Mouse (Mus musculus): ENCODE measurements around the gene Samhd1. TPM values are rescaled to one million over a fixed set of nuclear protein-coding genes. Genes with fewer than 3 reads are reported as not detected.
A peak's percentile ranks its signal among the peaks of the same experiment; 100 is the strongest.

Samhd1 gene
- polyA plus RNA-seq, 1 experiment from 2014 or later, result 24.9 TPM

DNA sequence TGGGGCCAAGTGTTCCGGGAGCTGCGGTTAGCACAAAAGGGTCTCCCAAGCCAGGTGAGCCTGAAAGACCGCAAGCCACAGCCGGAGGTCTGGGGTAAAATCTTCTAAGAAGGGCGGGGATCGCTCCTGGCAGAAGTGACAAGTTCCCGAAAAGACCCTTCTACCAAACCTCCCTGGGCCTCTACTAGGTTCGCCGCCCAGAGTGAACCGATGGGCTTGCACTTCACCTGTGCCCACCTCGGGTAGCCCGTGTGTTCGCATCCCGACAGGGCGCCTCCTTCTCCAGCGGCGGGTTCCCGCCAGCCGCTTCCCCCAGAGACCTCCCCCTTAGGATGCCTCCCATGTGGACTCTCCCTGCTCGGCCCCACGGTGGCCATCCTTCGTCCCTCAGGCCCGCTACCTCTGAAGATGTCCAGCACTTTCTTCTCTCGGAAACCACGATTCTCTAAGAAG, 560 bp downstream of the Samhd1 start:
- peak overlapping the region; percentile 88 for H3K4me3 ChIP-seq
- under 1% methylated on average over 25 of the region's 25 CpGs for WGBS (ENCODE audit: insufficient replicate concordance)
- H3K36me3 ChIP-seq, result 0 out of 2 replicates have a peak, but pooled peaks cover 1% of the 10 kb centered on the region
- H3K9ac ChIP-seq, result peak overlapping the region; percentile 88
- peak overlapping the region; percentile 94 for H3K27ac ChIP-seq
- no peaks in the 10 kb centered on the region for H3K27me3 ChIP-seq (replicated peaks)
- peak; percentile 55 for ATAC-seq
- H3K4me1 ChIP-seq, result peaks cover 56% of the 10 kb centered on the region
- no peaks in the 10 kb centered on the region for H3K9me3 ChIP-seq (replicated peaks)
- peak overlapping the region; percentile 91 for H3K4me2 ChIP-seq

DNA sequence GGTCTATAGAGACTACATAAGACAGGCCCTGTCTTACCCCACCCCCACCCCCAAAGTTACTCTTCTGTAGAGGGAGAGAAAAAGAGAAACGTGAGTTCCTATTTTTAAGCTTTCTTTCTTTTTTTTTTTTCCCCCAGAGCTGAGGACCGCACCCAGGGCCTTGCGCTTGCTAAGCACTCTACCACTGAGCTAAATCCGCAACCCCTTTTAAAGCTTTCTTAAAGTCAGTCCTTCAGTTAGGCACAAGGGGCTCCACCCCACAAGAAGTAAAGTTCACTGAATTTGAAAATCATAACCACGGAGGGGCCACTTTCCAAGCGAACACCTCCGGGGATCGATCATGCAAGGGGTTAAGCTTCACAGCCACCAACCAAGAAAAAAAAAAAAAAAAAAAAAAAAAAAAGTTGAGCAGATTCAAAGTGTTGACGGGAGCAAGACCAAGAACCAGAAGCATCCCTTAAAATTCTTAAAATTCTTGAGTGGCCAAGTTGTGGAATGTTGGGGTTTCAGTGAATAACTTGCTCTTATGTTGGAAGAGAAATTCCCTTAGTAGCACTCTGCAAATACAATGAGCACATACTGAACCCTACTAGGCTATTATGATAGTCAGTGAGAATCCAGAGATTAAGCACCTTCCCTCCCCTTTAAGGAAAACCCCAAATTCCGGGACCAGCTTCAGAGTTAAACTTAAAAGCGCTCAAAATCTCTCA, 1.1 kb downstream of the Samhd1 start:
- Histone ChIP-seq H3K27ac (peak overlapping the region; percentile 94), H3K27me3 (replicated peaks) (no peaks in the 10 kb centered on the region), H3K4me1 (peaks cover 51% of the 10 kb centered on the region), H3K4me3 (peak overlapping the region; percentile 88), H3K9me3 (replicated peaks) (no peaks in the 10 kb centered on the region), H3K36me3 (0 out of 2 replicates have a peak, but pooled peaks cover 7% of the 10 kb centered on the region), H3K4me2 (peak overlapping the region; percentile 91), H3K9ac (peak overlapping the region; percentile 88)
- WGBS (ENCODE audit: insufficient replicate concordance), result 12% methylated on average over 11 of the region's 11 CpGs
- no peak for ATAC-seq

DNA sequence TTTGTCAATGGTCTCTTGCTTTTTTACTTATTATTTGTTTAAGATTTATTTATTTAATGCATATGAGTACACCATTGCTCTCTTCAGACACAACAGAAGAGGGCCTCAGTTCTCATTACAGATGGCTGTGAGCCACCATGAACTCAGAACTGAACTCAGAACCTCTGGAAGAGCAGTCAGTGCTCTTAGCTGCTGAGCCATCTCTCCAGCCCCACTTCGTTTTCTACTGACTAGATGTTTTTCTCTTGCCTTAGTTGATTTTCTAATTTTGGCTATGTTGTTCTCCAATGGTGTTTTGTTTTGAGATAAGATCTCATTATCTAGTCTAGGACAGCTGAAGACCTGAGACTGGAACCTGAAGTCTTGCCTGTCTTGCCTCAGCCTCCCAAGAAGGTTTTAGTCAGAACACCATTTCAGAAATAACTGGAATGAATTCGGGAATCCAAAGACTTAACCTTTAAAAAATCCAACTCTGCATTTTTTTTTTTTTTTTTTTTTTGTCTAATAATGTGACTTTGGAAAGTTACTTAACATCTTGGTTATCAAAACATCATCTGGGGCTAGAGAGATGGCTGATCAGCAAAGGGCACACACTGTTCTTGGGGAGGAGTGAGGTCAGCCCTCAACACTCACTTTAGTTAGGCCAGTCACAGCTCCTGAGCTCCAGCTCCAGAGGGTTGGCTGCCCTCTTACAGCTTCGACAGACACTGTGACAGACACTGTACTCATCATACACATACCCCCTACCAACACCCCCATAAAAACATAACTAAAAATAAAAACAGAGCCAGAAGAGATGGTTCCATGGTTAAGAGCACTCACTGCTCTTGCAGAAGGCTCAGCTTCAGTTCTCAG, 2.2 kb downstream of the Samhd1 start:
- H3K4me1 ChIP-seq, result peaks cover 48% of the 10 kb centered on the region
- H3K27ac ChIP-seq, result peak overlapping the region; percentile 54; the same call in 1 of the 2 replicates
- 65% methylated on average over 3 of the region's 3 CpGs for WGBS (ENCODE audit: insufficient replicate concordance)
- peak overlapping the region; percentile 35; the same call in 1 of the 2 replicates for H3K9ac ChIP-seq
- no peaks in the 10 kb centered on the region for H3K27me3 ChIP-seq (replicated peaks)
- ATAC-seq, result no peak
- H3K36me3 ChIP-seq, result peaks cover 12% of the 10 kb centered on the region; the same call in 1 of the 2 replicates
- H3K9me3 ChIP-seq (replicated peaks), result no peaks in the 10 kb centered on the region
- H3K4me3 ChIP-seq, result peak overlapping the region; percentile 88; the same call in 1 of the 2 replicates
- H3K4me2 ChIP-seq, result peak overlapping the region; percentile 91

DNA sequence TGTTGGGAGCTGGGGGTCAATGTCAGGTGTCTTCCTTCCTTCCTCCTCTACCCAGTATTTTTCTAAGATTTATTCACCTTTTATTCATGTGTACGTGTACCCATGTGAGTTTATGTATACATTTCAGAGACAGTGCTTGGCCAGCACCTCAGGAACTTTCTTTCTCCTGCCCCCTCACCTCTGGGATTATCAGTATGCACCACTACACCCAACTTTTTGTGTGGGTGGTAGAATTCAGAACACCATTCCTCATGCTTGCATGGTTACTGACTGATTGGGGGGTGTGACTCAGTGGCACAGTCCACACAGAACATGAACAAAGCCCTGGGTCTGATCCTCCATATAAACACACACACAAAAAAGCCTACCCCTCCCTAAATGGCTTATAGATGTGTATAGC, 3.0 kb downstream of the Samhd1 start:
- Histone ChIP-seq H3K27ac (0 out of 2 replicates have a peak overlapping the region, but pooled peaks have one; percentile 0), H3K4me3 (no peak overlapping the region), H3K9ac (no peak overlapping the region), H3K27me3 (replicated peaks) (no peaks in the 10 kb centered on the region), H3K4me1 (peaks cover 48% of the 10 kb centered on the region), H3K9me3 (replicated peaks) (no peaks in the 10 kb centered on the region), H3K4me2 (peak overlapping the region; percentile 27), H3K36me3 (peaks cover 20% of the 10 kb centered on the region; the same call in 1 of the 2 replicates)
- WGBS (ENCODE audit: insufficient replicate concordance), result 75% methylated on average over 1 of the region's 1 CpGs
- ATAC-seq, result no peak

DNA sequence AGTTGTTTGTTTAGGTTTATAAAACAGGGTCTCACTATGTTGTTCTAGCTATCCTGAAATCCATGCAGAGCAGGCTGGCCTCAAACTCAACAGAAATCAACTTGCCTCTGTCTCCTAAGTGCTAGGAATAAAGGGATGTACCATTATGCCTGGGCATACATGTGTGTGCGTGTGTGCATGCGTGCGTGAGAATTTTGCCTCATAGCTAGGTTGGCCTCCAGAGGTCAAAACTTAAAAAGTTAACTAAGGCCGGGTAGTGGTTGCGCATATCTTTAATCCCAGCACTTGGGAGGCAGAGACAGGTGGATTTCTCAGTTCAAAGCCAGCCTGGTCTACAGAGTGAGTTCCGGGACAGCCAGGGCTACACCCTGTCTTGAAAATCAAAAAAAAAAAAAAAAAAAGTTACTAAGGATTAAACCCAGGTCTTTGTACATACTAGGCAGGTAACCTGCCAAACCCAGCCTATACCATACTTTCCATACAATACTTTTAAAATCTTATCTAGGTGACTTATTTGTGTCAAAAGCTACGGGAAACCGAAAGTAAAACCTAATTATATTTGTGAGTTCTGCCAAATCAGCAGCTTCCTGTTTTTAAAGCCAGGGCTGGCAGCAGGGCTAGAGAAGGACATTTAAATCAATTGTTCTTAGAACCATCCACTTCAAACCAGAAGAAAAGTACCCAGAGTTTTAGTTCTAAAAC, 4.1 kb downstream of the Samhd1 start:
- H3K9ac ChIP-seq, result peak overlapping the region; percentile 55
- H3K4me1 ChIP-seq, result peaks cover 40% of the 10 kb centered on the region

DNA sequence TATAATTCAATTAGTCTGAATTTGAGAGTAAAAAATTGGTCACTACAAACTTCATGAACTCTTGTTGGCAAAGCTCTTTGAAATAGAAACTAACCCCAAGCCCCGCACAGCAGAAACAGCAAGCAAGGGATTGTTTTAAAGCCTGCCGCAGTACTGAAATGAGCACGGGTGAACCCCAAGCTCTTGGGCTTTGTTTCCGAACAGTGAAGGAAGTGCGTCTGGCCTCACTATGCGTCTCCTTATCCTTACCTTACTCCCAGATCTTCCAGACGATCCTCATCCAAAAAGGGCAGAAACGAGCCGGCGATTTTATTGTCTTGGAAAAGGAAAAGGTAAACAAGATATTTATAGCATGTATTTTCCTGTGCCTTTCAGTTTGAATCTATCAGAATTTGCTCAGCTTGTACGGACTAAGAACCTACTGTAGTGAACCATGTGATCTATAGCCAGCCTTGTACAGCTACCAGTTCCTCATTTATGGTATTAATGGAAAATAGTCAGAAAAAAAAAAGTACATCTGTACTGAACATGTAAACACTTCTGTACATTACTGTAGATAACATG, 5.4 kb downstream of the Samhd1 start:
- Histone ChIP-seq H3K4me2 (no peak overlapping the region), H3K9ac (no peak overlapping the region), H3K27ac (no peak overlapping the region), H3K27me3 (replicated peaks) (no peaks in the 10 kb centered on the region), H3K9me3 (replicated peaks) (no peaks in the 10 kb centered on the region), H3K4me3 (no peak overlapping the region), H3K4me1 (peaks cover 33% of the 10 kb centered on the region), H3K36me3 (peaks cover 44% of the 10 kb centered on the region)
- WGBS (ENCODE audit: insufficient replicate concordance), result 72% methylated on average over 11 of the region's 11 CpGs
- no peak for ATAC-seq

More for the DNA sequence above, 4.1 kb downstream of the Samhd1 start:
- Histone ChIP-seq H3K27ac (peak overlapping the region; percentile 62; the same call in 1 of the 2 replicates), H3K4me2 (peak overlapping the region; percentile 66), H3K27me3 (replicated peaks) (no peaks in the 10 kb centered on the region), H3K4me3 (peak overlapping the region; percentile 51), H3K9me3 (replicated peaks) (no peaks in the 10 kb centered on the region), H3K36me3 (peaks cover 31% of the 10 kb centered on the region)
- ATAC-seq, result no peak
- 51% methylated on average over 8 of the region's 8 CpGs for WGBS (ENCODE audit: insufficient replicate concordance)

DNA sequence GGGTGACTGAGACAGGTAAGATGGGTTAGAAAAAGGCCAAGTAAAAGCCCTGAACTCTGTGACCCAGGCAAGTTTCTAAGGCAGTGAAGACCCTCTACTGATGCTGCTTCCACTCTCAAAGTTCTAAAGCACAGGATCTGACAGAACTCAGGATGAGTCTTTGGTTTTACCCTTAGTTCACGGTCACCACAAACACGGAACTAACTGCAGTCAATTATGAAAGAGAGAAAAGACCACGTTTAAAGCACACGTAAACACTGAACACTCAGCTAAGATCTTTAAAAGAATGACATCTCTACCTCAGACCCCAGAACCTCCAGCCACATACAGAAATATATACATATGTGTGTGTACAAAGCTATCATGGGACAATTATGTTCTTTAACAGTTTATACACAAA, 6.0 kb downstream of the Samhd1 start:
- Histone ChIP-seq H3K4me1 (peaks cover 32% of the 10 kb centered on the region), H3K9ac (no peak overlapping the region), H3K4me2 (no peak overlapping the region), H3K36me3 (peaks cover 47% of the 10 kb centered on the region), H3K27ac (no peak overlapping the region), H3K4me3 (no peak overlapping the region), H3K27me3 (replicated peaks) (no peaks in the 10 kb centered on the region), H3K9me3 (replicated peaks) (no peaks in the 10 kb centered on the region)
- WGBS (ENCODE audit: insufficient replicate concordance), result 78% methylated on average over 4 of the region's 4 CpGs
- no peak for ATAC-seq

DNA sequence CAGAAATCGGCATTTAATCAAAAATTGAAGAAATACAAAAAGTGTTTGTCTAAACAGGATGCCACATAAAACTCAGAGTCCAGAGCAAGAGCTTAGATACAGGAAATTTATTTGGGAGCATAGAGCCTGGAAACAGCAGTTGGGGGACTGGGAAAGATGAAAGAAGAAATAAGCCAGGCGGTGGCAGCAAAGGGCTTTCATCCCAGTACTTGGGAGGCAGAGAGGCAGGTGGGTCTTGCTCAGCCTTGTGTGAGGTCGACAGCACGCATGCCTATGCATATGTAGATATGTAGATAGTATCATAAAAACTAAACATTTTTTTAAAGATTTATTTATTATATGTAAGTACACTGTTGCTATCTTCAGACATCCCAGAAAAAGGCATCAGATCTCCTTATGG, 7.0 kb downstream of the Samhd1 start:
- no peak overlapping the region for H3K4me3 ChIP-seq
- H3K4me1 ChIP-seq, result peaks cover 22% of the 10 kb centered on the region
- 70% methylated on average over 4 of the region's 4 CpGs for WGBS (ENCODE audit: insufficient replicate concordance)
- no peak overlapping the region for H3K9ac ChIP-seq
- H3K27ac ChIP-seq, result no peak overlapping the region
- no peaks in the 10 kb centered on the region for H3K9me3 ChIP-seq (replicated peaks)
- H3K27me3 ChIP-seq (replicated peaks), result no peaks in the 10 kb centered on the region
- no peak for ATAC-seq
- H3K36me3 ChIP-seq, result peaks cover 50% of the 10 kb centered on the region
- no peak overlapping the region for H3K4me2 ChIP-seq

DNA sequence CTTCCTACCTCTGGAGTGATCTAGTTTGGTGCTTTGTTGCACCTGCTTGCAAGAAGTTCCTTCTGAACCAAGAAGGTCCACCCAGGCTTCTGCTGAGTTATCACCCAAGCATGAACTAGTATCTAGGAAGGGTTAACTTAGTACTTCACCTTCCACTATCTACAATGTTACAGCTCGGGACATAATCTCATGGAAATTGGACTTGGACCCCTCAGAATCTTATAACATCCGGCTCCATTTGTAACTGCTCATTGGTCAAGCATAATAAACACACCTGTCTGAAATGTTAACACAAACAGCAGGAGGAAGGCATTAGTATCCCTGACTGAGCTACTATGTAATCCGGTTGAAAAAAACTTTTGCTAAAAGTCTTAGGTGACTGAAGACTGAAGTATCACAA, 7.7 kb downstream of the Samhd1 start:
- WGBS (ENCODE audit: insufficient replicate concordance), result 79% methylated on average over 3 of the region's 3 CpGs
- Histone ChIP-seq H3K9ac (no peak overlapping the region), H3K4me1 (peaks cover 16% of the 10 kb centered on the region), H3K9me3 (replicated peaks) (no peaks in the 10 kb centered on the region), H3K36me3 (peaks cover 57% of the 10 kb centered on the region), H3K4me2 (no peak overlapping the region), H3K4me3 (no peak overlapping the region), H3K27me3 (replicated peaks) (no peaks in the 10 kb centered on the region), H3K27ac (no peak overlapping the region)
- no peak for ATAC-seq

DNA sequence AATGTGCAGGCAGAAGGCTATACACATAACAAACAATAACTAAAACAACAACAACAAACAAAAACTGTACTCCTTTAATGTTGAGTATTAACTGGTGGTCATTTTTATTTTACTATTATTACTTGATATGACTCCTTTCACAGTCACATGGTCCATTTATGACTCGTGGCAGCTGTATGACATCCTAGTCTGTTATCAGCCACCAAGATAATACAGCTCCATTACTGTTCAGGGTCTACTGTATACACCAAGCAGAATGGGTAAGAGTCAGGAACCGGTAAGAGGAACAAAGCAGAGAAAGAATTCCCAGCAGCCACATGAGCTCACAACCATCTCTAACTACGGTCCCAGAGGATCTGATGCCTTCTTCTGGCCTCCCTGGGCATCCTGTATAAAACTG, 9.8 kb downstream of the Samhd1 start:
- Histone ChIP-seq H3K9ac (no peak overlapping the region), H3K4me2 (no peak overlapping the region), H3K9me3 (replicated peaks) (no peaks in the 10 kb centered on the region), H3K4me1 (peaks cover under 1% of the 10 kb centered on the region; the same call in 1 of the 2 replicates), H3K36me3 (peaks cover 77% of the 10 kb centered on the region), H3K4me3 (no peak overlapping the region), H3K27ac (no peak overlapping the region), H3K27me3 (replicated peaks) (no peaks in the 10 kb centered on the region)
- 76% methylated on average over 3 of the region's 3 CpGs for WGBS (ENCODE audit: insufficient replicate concordance)
- no peak for ATAC-seq

DNA sequence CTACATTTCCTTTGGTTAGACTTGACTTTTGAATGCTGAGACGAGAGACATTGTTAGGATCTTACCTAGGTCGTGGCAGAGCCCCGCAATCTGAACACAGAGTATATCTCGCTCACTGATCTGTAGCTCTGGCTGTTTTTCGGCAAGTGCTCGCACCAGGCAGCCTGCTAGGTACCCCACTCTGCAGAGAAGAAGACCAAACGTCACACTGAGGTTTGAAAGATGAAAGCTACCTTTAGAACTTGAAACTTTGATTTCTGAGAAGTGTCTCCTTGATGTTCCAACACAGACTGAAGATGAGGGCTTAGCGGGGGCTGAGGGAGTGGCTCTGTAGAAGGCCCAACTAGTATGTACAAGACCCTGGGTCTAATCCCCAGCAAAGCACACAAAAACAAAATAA, 13.3 kb downstream of the Samhd1 start:
- Histone ChIP-seq H3K27me3 (replicated peaks) (no peaks in the 10 kb centered on the region), H3K4me1 (0 out of 2 replicates have a peak, but pooled peaks cover 3% of the 10 kb centered on the region), H3K27ac (no peak overlapping the region), H3K9ac (no peak overlapping the region), H3K4me3 (no peak overlapping the region), H3K9me3 (replicated peaks) (no peaks in the 10 kb centered on the region), H3K4me2 (no peak overlapping the region), H3K36me3 (peaks cover 75% of the 10 kb centered on the region)
- WGBS (ENCODE audit: insufficient replicate concordance), result 80% methylated on average over 8 of the region's 8 CpGs
- no peak for ATAC-seq

All from liver, embryonic 12.5 days (tissue).